ENCODE assay signal across 30 mouse cellular contexts in the genomic region with DNA sequence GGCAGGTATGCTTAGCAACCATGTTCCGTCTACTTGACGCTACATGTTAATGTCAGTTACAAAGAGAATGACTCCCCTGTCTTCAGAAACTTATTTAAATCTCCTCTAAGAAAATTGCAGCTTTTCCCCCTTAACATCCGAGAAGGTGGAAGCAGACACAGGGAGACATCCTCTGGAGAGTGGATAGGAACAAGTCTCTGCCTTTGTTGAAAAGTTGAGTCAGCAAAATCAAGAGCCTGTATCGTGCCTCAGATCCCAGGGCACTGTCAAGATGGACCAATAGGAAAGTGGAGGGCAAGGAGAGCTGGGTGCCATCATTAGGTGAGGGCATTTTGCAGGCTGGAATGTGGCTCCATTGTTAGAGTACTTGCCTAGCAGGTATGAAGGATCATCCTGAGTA.
"Had no signal": no experiment of that assay in that cellular context is flagged by ENCODE, and none has a peak within 500 bp of the region (broad histone marks: within the 10 kb centered on the region; RNA-seq: fewer than 3 reads in every experiment).

No protein-coding gene starts in this region.

- H3K4me3 ChIP-seq: left cerebral cortex, adult 2 months; limb, embryonic 10.5 days; limb, embryonic 12.5 days; limb, embryonic 13.5 days; limb, embryonic 15.5 days; liver, embryonic 12.5 days; liver, embryonic 13.5 days; liver, embryonic 15.5 days; lung, embryonic 15.5 days; megakaryocyte, embryonic 14.5 days; midbrain, embryonic 10.5 days; midbrain, embryonic 12.5 days; midbrain, embryonic 13.5 days; midbrain, embryonic 15.5 days; myocyte had no signal

- H3K27me3 ChIP-seq: limb, embryonic 15.5 days; liver, embryonic 12.5 days; liver, embryonic 13.5 days; liver, embryonic 15.5 days; lung, embryonic 15.5 days; megakaryocyte, embryonic 14.5 days; midbrain, embryonic 12.5 days had no signal

- H3K4me2 ChIP-seq: limb, embryonic 12.5 days; limb, embryonic 13.5 days; limb, embryonic 15.5 days; liver, embryonic 11.5 days; liver, embryonic 12.5 days; liver, embryonic 13.5 days; liver, embryonic 15.5 days; lung, embryonic 14.5 days; lung, embryonic 15.5 days; midbrain, embryonic 12.5 days; midbrain, embryonic 13.5 days; midbrain, embryonic 15.5 days had no signal

- H3K9me3 ChIP-seq: limb, embryonic 10.5 days; limb, embryonic 12.5 days; limb, embryonic 13.5 days; limb, embryonic 15.5 days; liver, embryonic 12.5 days; liver, embryonic 13.5 days; liver, embryonic 15.5 days; lung, embryonic 15.5 days; midbrain, embryonic 10.5 days; midbrain, embryonic 12.5 days; midbrain, embryonic 13.5 days; midbrain, embryonic 15.5 days had no signal

- ATAC-seq: liver, embryonic 12.5 days; liver, postnatal 0 days; lung, postnatal 0 days; midbrain, embryonic 13.5 days; midbrain, embryonic 15.5 days; midbrain, embryonic 16.5 days had no signal

- H3K27ac ChIP-seq: left cerebral cortex, adult 2 months; limb, embryonic 10.5 days; limb, embryonic 12.5 days; limb, embryonic 13.5 days; limb, embryonic 15.5 days; liver, embryonic 12.5 days; liver, embryonic 13.5 days; liver, embryonic 14.5 days; liver, embryonic 15.5 days; lung, embryonic 15.5 days; macrophage; midbrain, embryonic 10.5 days; midbrain, embryonic 12.5 days; midbrain, embryonic 13.5 days; midbrain, embryonic 15.5 days had no signal

- H3K36me3 ChIP-seq: limb, embryonic 10.5 days; limb, embryonic 12.5 days; limb, embryonic 13.5 days; limb, embryonic 15.5 days; liver, embryonic 12.5 days; liver, embryonic 13.5 days; liver, embryonic 15.5 days; lung, embryonic 15.5 days; midbrain, embryonic 10.5 days; midbrain, embryonic 12.5 days; midbrain, embryonic 13.5 days; midbrain, embryonic 15.5 days had no signal

- H3K4me1 ChIP-seq: limb, embryonic 10.5 days; limb, embryonic 15.5 days; liver, embryonic 12.5 days; liver, embryonic 13.5 days; liver, embryonic 15.5 days; lung, embryonic 15.5 days; megakaryocyte, embryonic 14.5 days; midbrain, embryonic 10.5 days; midbrain, embryonic 12.5 days had no signal

- H3K9ac ChIP-seq: limb, embryonic 12.5 days; limb, embryonic 13.5 days; limb, embryonic 15.5 days; liver, embryonic 12.5 days; liver, embryonic 13.5 days; liver, embryonic 14.5 days; liver, embryonic 15.5 days; liver, postnatal 0 days; lung, embryonic 14.5 days; lung, embryonic 15.5 days; midbrain, embryonic 12.5 days; midbrain, embryonic 13.5 days; midbrain, embryonic 15.5 days had no signal

- DNase-seq: left cerebral cortex, postnatal 4 days; liver; liver, embryonic 13.5 days; liver, postnatal 0 days; lung, adult 18-20 months; lung, adult 2 months; lung, embryonic 14.5 days; lung, postnatal 10 days; lung, postnatal 14 days; lung, postnatal 36 days; lung, postnatal 4 days had no signal
